Mouse (Mus musculus) hindbrain, embryonic 16.5 days (tissue): ENCODE measurements at regions not wholly inside any gene's neighbourhood (a gene's known extent, or its start where the extent isn't known, plus 50 kb on each side); places are given as distances from the start of the nearest gene placed in this dataset.
"Not testable (repeated sequence)": the region's sequence is repeated elsewhere in the genome, so short reads cannot be mapped to it uniquely, and the experiment has no call there.

Experiments
- ATAC-seq: fragments of 200-750 bp; cut with Nextera tagmentation; 2 replicates; pipeline ENCODE4 v1.8.0; 2017; ENCODE audit warnings: moderate TSS enrichment, moderate library complexity
- H3K27ac ChIP-seq: fragments of 300-500 bp; sonication (generic); 2 replicates; pipeline ENCODE4 v1.5.1; 2014; ENCODE audit warnings: low read depth, mild to moderate bottlenecking, control low read depth, low read length, moderate library complexity
- H3K27me3 ChIP-seq: fragments of 300-500 bp; sonication (generic); replicated peaks from 2 replicates; pipeline ENCODE4 v1.6.1; 2014; ENCODE audit warnings: low read length; ENCODE audit not compliant: control insufficient read depth, insufficient read depth
- H3K36me3 ChIP-seq: fragments of 300-500 bp; sonication (generic); 2 replicates; pipeline ENCODE4 v1.6.1; 2014; ENCODE audit warnings: mild to moderate bottlenecking, low read length, moderate library complexity, mixed read lengths; ENCODE audit not compliant: control insufficient read depth, insufficient read depth
- H3K4me1 ChIP-seq: fragments of 300-500 bp; sonication (generic); 2 replicates; pipeline ENCODE4 v1.6.1; 2014; ENCODE audit warnings: low read depth, low read length; ENCODE audit not compliant: control insufficient read depth, insufficient read depth
- H3K4me2 ChIP-seq: fragments of 300-500 bp; sonication (generic); 2 replicates; pipeline ENCODE4 v1.6.1; 2014; ENCODE audit warnings: mild to moderate bottlenecking, low read length, control low read depth, moderate library complexity
- H3K4me3 ChIP-seq: fragments of 300-500 bp; sonication (generic); 2 replicates; pipeline ENCODE4 v1.5.1; 2014; ENCODE audit warnings: mild to moderate bottlenecking, low read length, control low read depth, moderate library complexity
- H3K9ac ChIP-seq: fragments of 300-500 bp; sonication (generic); 2 replicates; pipeline ENCODE4 v1.6.1; 2014; ENCODE audit warnings: low read depth, mild to moderate bottlenecking, control low read depth, low read length, moderate library complexity
- H3K9me3 ChIP-seq: fragments of 300-500 bp; sonication (generic); 2 replicates; pipeline ENCODE4 v1.6.1; 2014; ENCODE audit warnings: mild to moderate bottlenecking, low read length, moderate library complexity; ENCODE audit not compliant: control insufficient read depth
- WGBS: fragments of 180-500 bp; shearing (Covaris S2); extraction: QIAGEN DNeasy Blood & Tissue Kit; methylation state at CpG from one replicate; pipeline ENCODE4 v1.1.7; 2014; 5-methylcytosine and 5-hydroxymethylcytosine counted together

DNA sequence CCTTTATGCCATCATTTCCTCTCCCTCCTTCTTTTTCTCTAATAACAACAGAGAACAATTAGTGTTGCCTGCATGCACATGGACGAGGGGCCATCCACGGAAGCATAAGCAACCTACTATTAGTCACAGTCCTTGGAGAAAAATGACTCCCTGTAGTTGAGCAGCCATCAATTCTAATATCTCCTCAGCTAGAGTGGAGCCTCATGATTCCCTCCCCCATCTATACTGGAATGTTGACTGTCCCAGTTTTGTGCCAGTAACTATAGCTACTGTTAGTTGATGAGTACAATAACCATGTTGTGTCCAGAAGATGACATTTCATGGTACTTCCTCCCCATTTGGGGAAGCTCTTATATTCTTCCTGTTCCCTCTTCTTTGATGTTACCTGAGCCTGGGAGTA is 64.3 kb upstream of the Rtn4 start:
- no peak overlapping the region for H3K4me3 ChIP-seq
- ATAC-seq, result no peak
- no peak overlapping the region for H3K9ac ChIP-seq
- no peak overlapping the region for H3K27ac ChIP-seq
- 54% methylated on average over 2 of the region's 2 CpGs for WGBS
- H3K27me3 ChIP-seq, result no peaks in the 10 kb centered on the region
- H3K9me3 ChIP-seq, result no peaks in the 10 kb centered on the region
- no peaks in the 10 kb centered on the region for H3K4me1 ChIP-seq
- no peak overlapping the region for H3K4me2 ChIP-seq
- no peaks in the 10 kb centered on the region for H3K36me3 ChIP-seq

DNA sequence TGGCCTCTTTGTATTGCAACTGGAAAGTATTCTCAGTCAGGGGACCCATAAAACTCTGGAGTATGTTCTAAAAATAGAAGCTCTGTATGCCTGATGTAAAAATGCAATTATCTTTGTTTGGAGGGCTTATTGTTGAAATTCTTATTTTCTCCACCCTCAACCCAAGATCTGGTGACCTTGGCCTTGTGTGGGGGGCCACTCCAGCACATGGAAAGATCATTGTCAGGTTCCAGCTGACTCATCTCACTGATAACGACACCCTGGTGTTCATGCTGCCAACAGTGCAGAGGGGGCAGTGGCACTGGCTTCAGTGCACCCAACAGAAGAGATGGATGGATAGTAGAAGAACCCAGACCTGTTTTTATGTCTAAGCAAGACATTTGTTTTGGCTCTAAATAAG is 60.3 kb upstream of the Rtn4 start:
- H3K27me3 ChIP-seq, result no peaks in the 10 kb centered on the region
- no peak overlapping the region for H3K4me2 ChIP-seq
- H3K9me3 ChIP-seq, result no peaks in the 10 kb centered on the region
- WGBS, result 73% methylated on average over 1 of the region's 1 CpGs
- H3K4me1 ChIP-seq, result no peaks in the 10 kb centered on the region
- H3K27ac ChIP-seq, result no peak overlapping the region
- H3K9ac ChIP-seq, result no peak overlapping the region
- no peaks in the 10 kb centered on the region for H3K36me3 ChIP-seq
- no peak for ATAC-seq
- H3K4me3 ChIP-seq, result no peak overlapping the region

DNA sequence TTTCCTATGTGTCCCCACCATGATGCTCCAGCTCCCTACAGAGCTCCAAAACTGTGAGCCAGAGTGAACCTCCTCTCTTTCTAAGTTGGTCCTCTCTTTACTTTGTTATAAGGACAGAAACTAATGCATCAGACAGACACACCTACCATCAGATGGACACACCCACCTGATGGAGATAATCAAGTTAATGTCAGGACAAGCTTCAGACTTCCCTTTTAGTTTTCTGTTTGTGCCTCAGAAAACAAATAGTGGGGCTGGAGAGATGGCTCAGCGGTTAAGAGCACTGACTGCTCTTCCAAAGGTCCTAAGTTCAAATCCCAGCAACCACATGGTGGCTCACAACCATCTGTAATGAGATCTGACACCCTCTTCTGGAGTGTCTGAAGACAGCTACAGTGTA is 59.5 kb upstream of the Rtn4 start:
- not testable (repeated sequence) for H3K27ac ChIP-seq, H3K9me3 ChIP-seq, H3K4me2 ChIP-seq, H3K4me1 ChIP-seq, H3K9ac ChIP-seq, H3K27me3 ChIP-seq, H3K36me3 ChIP-seq, H3K4me3 ChIP-seq, ATAC-seq
- 83% methylated on average over 1 of the region's 1 CpGs for whole genome bisulfite sequencing

GRCm38 (mm10) chr11:29636759-29637200 is 56.0 kb upstream of the Rtn4 start:
- Histone ChIP-seq H3K4me2 (no peak overlapping the region), H3K9me3 (no peaks in the 10 kb centered on the region), H3K9ac (no peak overlapping the region), H3K4me3 (no peak overlapping the region), H3K27me3 (no peaks in the 10 kb centered on the region), H3K27ac (no peak overlapping the region), H3K4me1 (0 out of 2 replicates have a peak, but pooled peaks cover 2% of the 10 kb centered on the region), H3K36me3 (no peaks in the 10 kb centered on the region)
- 31% methylated on average over 6 of the region's 6 CpGs for WGBS
- ATAC-seq, result peak; percentile 76; the same call in 1 of the 2 replicates

DNA sequence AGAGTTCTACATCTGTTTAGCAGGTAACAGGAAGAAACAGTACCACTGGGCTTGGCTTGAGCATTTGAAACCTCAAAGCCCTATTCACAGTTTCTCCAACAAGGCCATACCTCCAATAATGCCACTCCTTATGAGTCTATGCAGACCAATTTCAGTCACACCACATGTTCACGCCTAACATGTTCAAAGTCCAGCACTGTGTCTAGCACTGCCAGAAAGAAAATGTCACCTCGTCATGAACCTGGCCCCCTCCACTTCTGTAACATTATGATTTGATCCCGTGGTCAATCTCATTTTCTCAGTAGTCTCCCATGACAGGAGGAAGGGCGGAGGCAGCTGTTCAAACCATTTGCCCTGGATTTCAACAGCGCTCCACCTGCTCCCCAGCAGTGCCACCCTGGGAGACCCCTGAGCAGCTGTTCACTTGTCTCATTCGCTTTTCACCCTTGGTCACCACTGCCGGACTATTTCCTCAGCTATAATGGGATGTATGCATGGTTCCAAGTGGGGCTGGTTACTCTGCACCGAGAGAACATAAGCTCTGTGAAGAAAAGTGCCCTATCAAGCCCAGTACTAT is 54.6 kb upstream of the Rtn4 start:
- no peaks in the 10 kb centered on the region for H3K27me3 ChIP-seq
- 70% methylated on average over 8 of the region's 8 CpGs for WGBS
- H3K4me3 ChIP-seq, result no peak overlapping the region
- 0 out of 2 replicates have a peak, but pooled peaks have one; percentile 17 for ATAC-seq
- H3K9me3 ChIP-seq, result no peaks in the 10 kb centered on the region
- H3K27ac ChIP-seq, result no peak overlapping the region
- no peak overlapping the region for H3K4me2 ChIP-seq
- H3K36me3 ChIP-seq, result no peaks in the 10 kb centered on the region
- H3K9ac ChIP-seq, result no peak overlapping the region
- 0 out of 2 replicates have a peak, but pooled peaks cover 2% of the 10 kb centered on the region for H3K4me1 ChIP-seq

GRCm38 (mm10) chr11:29638861-29639260 is 53.9 kb upstream of the Rtn4 start:
- Histone ChIP-seq H3K4me2 (no peak overlapping the region), H3K36me3 (no peaks in the 10 kb centered on the region), H3K27ac (no peak overlapping the region), H3K27me3 (no peaks in the 10 kb centered on the region), H3K9me3 (no peaks in the 10 kb centered on the region), H3K9ac (no peak overlapping the region), H3K4me1 (0 out of 2 replicates have a peak, but pooled peaks cover 2% of the 10 kb centered on the region), H3K4me3 (no peak overlapping the region)
- no peak for ATAC-seq
- WGBS, result 35% methylated on average over 2 of the region's 2 CpGs
